Mouse (Mus musculus) intestine, postnatal 0 days (tissue): ENCODE measurements at regions not wholly inside any gene's neighbourhood (a gene's known extent, or its start where the extent isn't known, plus 50 kb on each side); places are given as distances from the start of the nearest gene placed in this dataset.

Source experiments
- ATAC-seq: fragments of 200-750 bp; cut with Nextera tagmentation; 2 replicates; pipeline ENCODE4 v1.8.0; 2017; ENCODE audit warnings: mild to moderate bottlenecking, moderate TSS enrichment, moderate library complexity
- H3K27ac ChIP-seq: fragments of 300-500 bp; sonication (generic); 2 replicates; pipeline ENCODE4 v1.5.1; 2014; ENCODE audit warnings: mild to moderate bottlenecking, low read depth, low read length, moderate library complexity
- H3K27me3 ChIP-seq: fragments of 300-500 bp; sonication (generic); replicated peaks from 2 replicates; pipeline ENCODE4 v1.6.1; 2014; ENCODE audit warnings: low read length, mixed read lengths; ENCODE audit not compliant: control insufficient read depth, insufficient read depth
- H3K36me3 ChIP-seq: fragments of 300-500 bp; sonication (generic); 2 replicates; pipeline ENCODE4 v1.6.1; 2014; ENCODE audit warnings: mild to moderate bottlenecking, moderate library complexity; ENCODE audit not compliant: control insufficient read depth, insufficient read depth
- H3K4me1 ChIP-seq: fragments of 300-500 bp; sonication (generic); replicated peaks from 2 replicates; pipeline ENCODE4 v1.6.1; 2014; ENCODE audit warnings: antibody characterized with exemption, low read length, mixed read lengths; ENCODE audit not compliant: control insufficient read depth, insufficient read depth
- H3K4me2 ChIP-seq: fragments of 300-500 bp; sonication (generic); replicated peaks from 2 replicates; pipeline ENCODE4 v1.6.1; 2014; ENCODE audit warnings: low read depth, mild to moderate bottlenecking, moderate library complexity
- H3K4me3 ChIP-seq: fragments of 300-500 bp; sonication (generic); 2 replicates; pipeline ENCODE4 v1.5.1; 2014; ENCODE audit warnings: low read depth, low read length
- H3K9ac ChIP-seq: fragments of 300-500 bp; sonication (generic); 2 replicates; pipeline ENCODE4 v1.6.1; 2014; ENCODE audit warnings: mild to moderate bottlenecking, low read depth, low read length
- H3K9me3 ChIP-seq: fragments of 300-500 bp; sonication (generic); 2 replicates; pipeline ENCODE4 v1.6.1; 2016; ENCODE audit warnings: mixed run types; ENCODE audit not compliant: control insufficient read depth
- CTCF ChIP-seq: sonication (generic); IDR thresholded peaks from 2 replicates; pipeline ENCODE4 v1.5.1; 2016; ENCODE audit warnings: low read depth, mild to moderate bottlenecking, control low read depth, antibody characterized with exemption, moderate library complexity
- WGBS: fragments of 180-500 bp; shearing (Covaris S2); extraction: QIAGEN DNeasy Blood & Tissue Kit; methylation state at CpG from one replicate; pipeline ENCODE4 v1.1.7; 2014; 5-methylcytosine and 5-hydroxymethylcytosine counted together

DNA sequence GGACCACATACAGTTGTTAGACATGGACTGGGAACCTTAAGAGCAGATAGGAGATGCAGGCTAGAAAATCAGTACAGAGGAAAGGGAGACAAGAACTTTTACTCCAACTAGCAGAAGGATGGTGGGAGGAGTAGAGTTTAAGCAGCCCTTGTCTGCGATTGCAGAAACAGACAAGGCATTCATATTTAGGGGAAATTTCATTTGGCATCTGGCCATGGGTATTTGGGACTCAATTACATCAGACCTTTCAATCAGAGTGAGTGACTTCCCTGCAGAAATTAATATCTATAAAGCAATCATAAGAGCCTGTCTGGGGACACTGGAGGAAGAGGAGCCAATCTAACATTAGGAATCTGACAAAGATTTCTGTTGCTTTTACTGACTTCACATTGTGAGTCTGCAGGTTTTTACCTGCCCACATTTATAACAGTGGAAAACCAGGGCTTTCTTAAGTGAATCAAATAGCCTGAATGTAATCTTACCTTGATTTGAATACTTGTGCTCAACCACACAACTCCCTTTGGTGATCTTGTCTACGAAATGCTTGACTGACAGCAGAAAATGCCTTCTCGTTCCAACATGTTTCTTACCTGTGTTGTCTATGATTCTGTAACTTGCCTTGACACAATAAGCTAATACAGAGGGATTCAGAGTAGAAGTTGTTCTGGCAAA lies 169.8 kb upstream of the Xrcc4 start:
- WGBS = 88% methylated on average over 3 of the region's 3 CpGs
- no peak overlapping the region for H3K9ac ChIP-seq

DNA sequence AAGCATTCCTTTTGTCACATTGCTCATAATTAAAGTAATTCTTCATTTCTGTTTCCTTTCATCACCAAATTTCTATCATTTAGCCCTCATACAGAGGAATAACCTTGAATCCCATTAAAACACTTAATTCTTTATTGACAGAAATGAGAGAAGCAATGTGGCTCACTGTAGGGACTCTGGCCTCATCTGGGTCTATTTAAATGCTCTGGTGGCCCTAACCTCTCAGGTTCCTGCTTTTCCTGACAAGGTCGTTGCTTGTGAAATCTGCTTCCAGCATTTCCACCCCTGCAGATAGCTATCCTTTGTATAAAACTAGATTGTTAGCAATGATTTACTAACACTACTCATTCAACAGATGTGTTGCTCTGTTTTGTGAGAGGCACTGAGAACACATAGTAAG lies 163.6 kb upstream of the Xrcc4 start:
- H3K9me3 ChIP-seq = no peaks in the 10 kb centered on the region
- H3K4me2 ChIP-seq = no peak overlapping the region
- no peak overlapping the region for H3K9ac ChIP-seq
- H3K4me3 ChIP-seq = no peak overlapping the region
- no peak for ATAC-seq
- 8% methylated on average over 1 of the region's 1 CpGs for WGBS
- no peaks in the 10 kb centered on the region for H3K4me1 ChIP-seq
- H3K27me3 ChIP-seq = no peaks in the 10 kb centered on the region
- TF ChIP-seq CTCF = no peak
- H3K27ac ChIP-seq = no peak overlapping the region
- H3K36me3 ChIP-seq = no peaks in the 10 kb centered on the region

More for the DNA sequence above, 169.8 kb upstream of the Xrcc4 start:
- no peak overlapping the region for H3K4me2 ChIP-seq
- no peak overlapping the region for H3K27ac ChIP-seq
- no peak for ATAC-seq
- no peak for TF ChIP-seq CTCF
- H3K4me3 ChIP-seq = no peak overlapping the region
- no peaks in the 10 kb centered on the region for H3K27me3 ChIP-seq
- no peaks in the 10 kb centered on the region for H3K4me1 ChIP-seq
- H3K9me3 ChIP-seq = no peaks in the 10 kb centered on the region
- H3K36me3 ChIP-seq = no peaks in the 10 kb centered on the region

DNA sequence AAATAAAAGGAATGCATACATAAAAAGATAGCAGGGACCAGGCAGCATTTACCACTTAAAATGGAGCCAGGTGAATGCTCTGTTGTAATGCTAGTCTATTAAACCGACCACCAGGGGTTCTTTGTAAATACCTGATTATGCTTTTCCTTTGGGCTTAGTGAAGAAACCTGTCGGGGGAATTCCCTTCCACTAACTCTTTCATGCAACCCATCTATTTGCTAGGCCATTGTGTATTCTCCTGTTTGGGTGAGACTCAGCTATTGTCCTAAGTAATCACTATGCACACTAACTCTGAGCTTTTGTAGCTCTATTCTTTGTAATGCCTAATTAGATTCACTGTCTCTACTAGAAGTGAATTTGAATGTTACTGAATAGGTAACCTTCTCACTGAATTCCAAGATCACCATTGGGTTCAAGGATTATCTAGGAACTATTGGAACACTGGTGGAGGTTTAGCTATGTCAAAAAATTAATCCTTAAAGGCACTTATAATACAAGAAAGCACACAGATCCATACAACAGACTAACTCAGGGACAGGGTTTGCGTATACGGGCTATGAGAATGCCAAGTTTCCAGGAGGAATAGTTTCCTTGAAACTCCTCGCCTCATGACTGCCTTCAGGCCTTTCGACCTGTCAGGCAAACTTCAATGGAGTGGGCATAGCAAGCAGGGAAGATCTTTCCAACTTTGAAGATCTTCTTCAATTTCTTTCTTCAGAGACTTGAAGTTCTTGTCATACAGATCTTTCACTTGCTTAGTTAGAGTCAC lies 156.8 kb upstream of the Xrcc4 start:
- no peak overlapping the region for H3K4me3 ChIP-seq
- no peak overlapping the region for H3K4me2 ChIP-seq
- WGBS = 86% methylated on average over 6 of the region's 6 CpGs
- no peaks in the 10 kb centered on the region for H3K4me1 ChIP-seq
- H3K36me3 ChIP-seq = no peaks in the 10 kb centered on the region
- TF ChIP-seq CTCF = no peak
- H3K27ac ChIP-seq = no peak overlapping the region
- no peaks in the 10 kb centered on the region for H3K9me3 ChIP-seq
- H3K27me3 ChIP-seq = no peaks in the 10 kb centered on the region
- ATAC-seq = no peak
- no peak overlapping the region for H3K9ac ChIP-seq

DNA sequence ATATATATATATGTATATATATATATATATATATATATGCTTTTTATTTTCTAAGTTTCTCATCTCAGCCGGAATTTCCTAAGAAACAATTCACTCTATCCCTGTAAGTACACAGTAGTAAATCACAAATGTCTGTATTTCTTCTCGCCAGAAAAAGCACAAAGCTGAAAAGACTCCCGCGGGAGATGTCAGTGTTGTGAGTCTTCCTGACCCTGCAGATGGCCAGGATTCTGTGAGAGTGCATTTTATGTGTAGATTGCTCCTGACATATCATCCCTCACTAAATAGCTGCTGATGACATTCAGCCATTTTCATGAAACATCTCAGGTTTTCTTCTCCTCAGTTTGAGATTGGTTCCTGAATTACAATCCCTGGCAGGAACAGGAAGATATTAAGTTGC lies 148.9 kb upstream of the Xrcc4 start:
- Histone ChIP-seq H3K4me2 (no peak overlapping the region), H3K27me3 (no peaks in the 10 kb centered on the region), H3K4me3 (no peak overlapping the region), H3K9me3 (no peaks in the 10 kb centered on the region), H3K36me3 (no peaks in the 10 kb centered on the region), H3K27ac (no peak overlapping the region), H3K4me1 (no peaks in the 10 kb centered on the region), H3K9ac (no peak overlapping the region)
- 31% methylated on average over 4 of the region's 4 CpGs for WGBS
- no peak for TF ChIP-seq CTCF
- no peak for ATAC-seq

DNA sequence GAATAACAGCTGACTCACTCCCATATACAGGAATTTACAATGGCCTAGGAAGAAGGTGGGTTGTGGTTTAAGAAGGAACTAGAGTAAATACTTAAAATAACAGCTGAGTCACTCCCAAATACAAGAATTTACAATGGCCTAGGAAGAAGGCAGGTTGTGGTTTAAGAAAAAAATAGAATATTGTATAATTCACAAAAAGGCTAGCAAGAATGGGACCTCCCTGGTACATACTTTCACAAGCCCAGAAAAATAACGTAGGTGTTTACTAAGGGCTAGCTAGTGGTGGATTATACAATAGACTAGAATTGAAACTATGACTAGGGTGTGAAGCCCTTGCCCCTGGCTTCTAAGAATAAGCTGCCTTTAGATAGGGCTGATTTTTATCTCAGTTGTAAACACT lies 144.6 kb upstream of the Xrcc4 start:
- no peak for TF ChIP-seq CTCF
- Histone ChIP-seq H3K27ac (no peak overlapping the region), H3K9me3 (no peaks in the 10 kb centered on the region), H3K27me3 (no peaks in the 10 kb centered on the region), H3K4me3 (no peak overlapping the region), H3K9ac (no peak overlapping the region), H3K4me1 (no peaks in the 10 kb centered on the region), H3K36me3 (no peaks in the 10 kb centered on the region), H3K4me2 (no peak overlapping the region)
- WGBS = 77% methylated on average over 1 of the region's 1 CpGs
- ATAC-seq = no peak

DNA sequence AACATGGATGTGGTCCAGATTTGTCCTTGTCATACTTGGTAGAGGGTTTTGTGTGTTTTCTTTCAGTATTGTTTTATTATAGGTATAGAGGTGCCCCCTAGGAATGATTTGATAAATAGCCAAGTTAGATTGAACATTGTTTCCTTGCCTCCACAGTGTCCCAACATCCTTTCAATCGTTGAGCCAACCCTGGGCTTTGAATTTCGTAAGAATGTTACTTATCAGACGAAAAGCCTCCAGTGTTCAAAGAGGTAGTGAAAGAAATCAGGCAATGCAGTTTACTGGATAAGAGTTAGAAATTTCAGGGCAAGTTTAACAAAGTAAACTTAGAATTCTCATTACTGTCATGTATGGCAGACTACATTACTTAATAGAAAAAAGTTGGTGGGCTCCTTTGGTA lies 144.2 kb upstream of the Xrcc4 start:
- no peaks in the 10 kb centered on the region for H3K4me1 ChIP-seq
- H3K9me3 ChIP-seq = no peaks in the 10 kb centered on the region
- TF ChIP-seq CTCF = no peak
- H3K4me2 ChIP-seq = no peak overlapping the region
- no peak overlapping the region for H3K4me3 ChIP-seq
- no peak overlapping the region for H3K9ac ChIP-seq
- no peak for ATAC-seq
- H3K27me3 ChIP-seq = no peaks in the 10 kb centered on the region
- no peaks in the 10 kb centered on the region for H3K36me3 ChIP-seq
- H3K27ac ChIP-seq = no peak overlapping the region
- 82% methylated on average over 3 of the region's 3 CpGs for whole genome bisulfite sequencing
